Mouse (Mus musculus) thymus, adult 2 months (tissue): ENCODE data around the gene Rnpep. TPM values are rescaled to one million over a fixed set of nuclear protein-coding genes. Genes with fewer than 3 reads are reported as not detected.
"Not testable (repeated sequence)": the region's sequence is repeated elsewhere in the genome, so short reads cannot be mapped to it uniquely, and the experiment has no call there.

ENCODE experiments used
- DNase-seq: peaks from one replicate; pipeline ENCODE4 v3.0.0; 2021
- H3K27ac ChIP-seq: fragments of 200-500 bp; 2 replicates; pipeline ENCODE4 v1.5.1; 2012; ENCODE audit warnings: low read length, control low read depth; ENCODE audit not compliant: control insufficient read depth, insufficient read depth
- H3K27me3 ChIP-seq: fragments of 200-500 bp; 2 replicates; pipeline ENCODE4 v1.6.1; 2012; ENCODE audit warnings: mild to moderate bottlenecking, low read length, moderate library complexity, mixed read lengths; ENCODE audit not compliant: control insufficient read depth, insufficient read depth
- H3K36me3 ChIP-seq: fragments of 200-500 bp; 2 replicates; pipeline ENCODE4 v1.6.1; 2012; ENCODE audit warnings: mild to moderate bottlenecking, low read length, moderate library complexity; ENCODE audit not compliant: control insufficient read depth, insufficient read depth
- H3K4me1 ChIP-seq: fragments of 200-500 bp; replicated peaks from 2 replicates; pipeline ENCODE4 v1.6.1; 2012; ENCODE audit warnings: low read length; ENCODE audit not compliant: control insufficient read depth, insufficient read depth
- H3K4me3 ChIP-seq: fragments of 200-500 bp; 2 replicates; pipeline ENCODE4 v1.5.1; 2012; ENCODE audit warnings: mild to moderate bottlenecking, low read length, control low read depth, moderate library complexity; ENCODE audit not compliant: control insufficient read depth, insufficient read depth
- CTCF ChIP-seq: fragments of 200-500 bp; IDR thresholded peaks from 2 replicates; pipeline ENCODE4 v1.5.1; 2012; ENCODE audit warnings: mild to moderate bottlenecking, control low read depth, low read length, moderate library complexity, borderline replicate concordance; ENCODE audit not compliant: control insufficient read depth, poor library complexity, insufficient read depth; ENCODE audit errors: extremely low read depth
- POLR2A ChIP-seq: fragments of 200-500 bp; IDR thresholded peaks from 2 replicates; pipeline ENCODE4 v1.6.1; 2012; ENCODE audit warnings: mild to moderate bottlenecking, low read length, control low read depth, moderate library complexity; ENCODE audit not compliant: control insufficient read depth, poor library complexity, insufficient read depth; ENCODE audit errors: extremely low read depth
- WGBS: fragments of 180-500 bp; shearing (Covaris S2); methylation state at CpG from one replicate; pipeline ENCODE4 v1.1.7; 2018; 5-methylcytosine and 5-hydroxymethylcytosine counted together
- polyA plus RNA-seq: library from polyadenylated mRNA; depleted of rRNA; stranded (reverse); fragments of >200 nt; gene quantifications from 2 replicates; pipeline ENCODE4 v1.2.3, GENCODE M21; 2012

Rnpep gene
- polyA plus RNA-seq, 1 experiment = 32.0 TPM

DNA sequence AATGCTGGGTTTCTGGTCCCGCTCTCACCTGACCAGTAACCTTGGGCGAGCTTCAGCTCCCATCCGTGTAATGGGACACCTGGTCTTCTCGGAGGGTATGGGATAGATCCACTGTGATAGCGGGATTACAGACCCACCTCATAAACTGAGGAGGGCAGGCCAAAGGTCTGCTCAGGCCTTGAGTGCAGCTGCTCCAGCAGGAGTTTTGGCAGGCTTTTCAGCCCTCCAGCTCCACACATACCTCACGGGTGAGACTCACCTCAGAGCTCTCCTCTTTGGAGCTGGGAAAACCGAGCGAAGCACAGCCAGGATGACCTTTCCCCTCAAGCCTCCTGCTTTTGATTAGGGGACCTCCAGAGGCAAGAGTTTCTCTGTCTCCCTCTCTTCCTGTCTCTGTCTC, 32.5 kb downstream of the Rnpep start:
- Histone ChIP-seq H3K4me1 (no peaks in the 10 kb centered on the region), H3K27me3 (no peaks in the 10 kb centered on the region; the same call in 1 of the 2 replicates), H3K36me3 (no peaks in the 10 kb centered on the region), H3K27ac (no peak overlapping the region), H3K4me3 (no peak overlapping the region)
- TF ChIP-seq POLR2A (no peak), CTCF (no peak)
- no peak for DNase-seq
- 94% methylated on average over 8 of the region's 8 CpGs for WGBS

DNA sequence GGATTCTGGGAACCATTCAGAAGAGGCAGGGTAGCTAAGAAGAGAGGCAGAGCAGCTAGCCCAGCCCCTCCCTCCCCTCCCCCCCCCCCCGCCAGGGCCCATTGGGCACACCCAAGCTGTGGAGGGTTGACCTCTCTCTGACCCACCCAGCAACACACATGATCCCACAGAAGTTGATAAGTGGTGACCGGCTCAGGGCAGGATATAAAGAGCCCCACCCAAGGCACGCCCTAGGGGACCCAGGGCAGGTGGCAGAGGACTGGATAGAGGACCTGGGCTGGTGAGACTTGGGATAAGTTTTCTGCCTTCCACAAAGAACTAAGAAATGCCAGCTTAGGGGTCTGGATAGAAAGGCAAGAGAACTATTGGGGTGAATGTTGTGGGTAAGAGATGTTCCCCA, 33.2 kb downstream of the Rnpep start:
- H3K27me3 ChIP-seq = no peaks in the 10 kb centered on the region; the same call in 1 of the 2 replicates
- H3K27ac ChIP-seq = no peak overlapping the region
- H3K4me1 ChIP-seq = no peaks in the 10 kb centered on the region
- 76% methylated on average over 3 of the region's 3 CpGs for WGBS
- TF ChIP-seq POLR2A = no peak
- TF ChIP-seq CTCF = no peak
- H3K4me3 ChIP-seq = no peak overlapping the region
- H3K36me3 ChIP-seq = no peaks in the 10 kb centered on the region
- DNase-seq = no peak

DNA sequence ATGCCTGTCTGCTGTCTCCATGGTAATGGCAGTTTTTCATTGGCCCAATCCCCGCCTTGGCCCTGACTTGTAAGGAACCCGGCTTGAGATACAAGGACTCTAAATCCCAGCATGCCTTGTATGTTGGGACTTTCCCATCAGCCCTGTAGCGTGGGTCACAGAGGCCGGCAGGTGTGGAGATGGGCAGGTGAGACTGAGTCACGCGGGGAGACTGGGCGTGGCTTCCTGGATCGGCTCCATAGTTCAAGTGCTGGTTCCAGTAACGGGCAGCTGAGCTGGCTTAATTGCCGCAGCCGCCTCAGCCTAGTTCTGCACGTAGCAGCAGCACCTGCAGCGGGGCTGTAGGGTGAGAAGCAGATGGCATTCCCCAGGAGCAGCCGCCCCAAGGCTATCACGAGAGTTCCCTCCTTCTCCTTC, 35.4 kb downstream of the Rnpep start:
- TF ChIP-seq POLR2A = no peak
- TF ChIP-seq CTCF = no peak
- Histone ChIP-seq H3K4me3 (no peak overlapping the region), H3K4me1 (no peaks in the 10 kb centered on the region), H3K36me3 (no peaks in the 10 kb centered on the region), H3K27me3 (no peaks in the 10 kb centered on the region; the same call in 1 of the 2 replicates), H3K27ac (no peak overlapping the region)
- DNase-seq = no peak
- WGBS = 37% methylated on average over 15 of the region's 15 CpGs

DNA sequence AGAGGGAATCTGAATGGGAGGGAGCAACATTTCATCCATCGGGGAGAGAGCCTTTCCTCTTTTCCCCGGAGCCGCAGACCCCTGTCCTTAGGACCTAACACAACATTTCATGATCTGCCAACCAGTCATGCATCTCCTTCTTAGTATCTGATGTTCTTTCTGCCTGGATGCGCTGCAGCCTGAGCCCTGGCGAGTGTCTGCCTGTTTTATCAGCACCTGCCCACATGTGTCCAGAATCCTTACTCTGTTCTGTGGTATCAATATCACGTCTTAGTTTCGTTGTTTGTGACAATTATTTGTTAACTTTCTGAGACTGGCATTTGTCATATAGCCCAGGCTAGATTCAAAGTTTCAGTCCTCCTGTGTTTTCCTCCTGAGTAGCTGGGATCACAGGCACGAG, 39.9 kb downstream of the Rnpep start:
- no peak overlapping the region for H3K4me3 ChIP-seq
- H3K27me3 ChIP-seq = no peaks in the 10 kb centered on the region; the same call in 1 of the 2 replicates
- 89% methylated on average over 8 of the region's 8 CpGs for WGBS
- no peaks in the 10 kb centered on the region for H3K36me3 ChIP-seq
- H3K4me1 ChIP-seq = peaks cover 2% of the 10 kb centered on the region; the same call in 1 of the 2 replicates
- TF ChIP-seq POLR2A = no peak
- no peak for TF ChIP-seq CTCF
- DNase-seq = no peak
- H3K27ac ChIP-seq = no peak overlapping the region

DNA sequence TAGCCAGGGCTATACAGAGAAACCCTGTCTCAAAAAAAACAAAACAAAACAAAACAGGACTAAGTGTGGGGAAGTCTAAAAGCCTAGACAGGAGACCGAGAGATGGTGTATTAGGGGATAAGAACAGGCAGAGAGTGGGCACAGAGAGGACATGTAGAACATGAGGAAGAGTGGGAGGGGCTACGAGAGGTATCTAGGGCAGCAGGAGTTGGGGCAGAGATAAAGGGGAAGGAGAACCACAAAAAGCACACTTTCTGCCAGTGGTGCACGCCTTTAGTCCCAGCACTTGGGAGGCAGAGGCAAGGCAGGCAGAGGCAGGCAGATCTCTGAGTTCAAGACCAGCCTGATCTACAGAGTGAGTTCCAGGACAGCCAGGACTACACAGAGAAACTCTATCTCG, 43.7 kb downstream of the Rnpep start:
- not testable (repeated sequence) for H3K27ac ChIP-seq, H3K27me3 ChIP-seq, H3K4me1 ChIP-seq, H3K4me3 ChIP-seq, DNase-seq, H3K36me3 ChIP-seq
- 73% methylated on average over 4 of the region's 4 CpGs for WGBS

DNA sequence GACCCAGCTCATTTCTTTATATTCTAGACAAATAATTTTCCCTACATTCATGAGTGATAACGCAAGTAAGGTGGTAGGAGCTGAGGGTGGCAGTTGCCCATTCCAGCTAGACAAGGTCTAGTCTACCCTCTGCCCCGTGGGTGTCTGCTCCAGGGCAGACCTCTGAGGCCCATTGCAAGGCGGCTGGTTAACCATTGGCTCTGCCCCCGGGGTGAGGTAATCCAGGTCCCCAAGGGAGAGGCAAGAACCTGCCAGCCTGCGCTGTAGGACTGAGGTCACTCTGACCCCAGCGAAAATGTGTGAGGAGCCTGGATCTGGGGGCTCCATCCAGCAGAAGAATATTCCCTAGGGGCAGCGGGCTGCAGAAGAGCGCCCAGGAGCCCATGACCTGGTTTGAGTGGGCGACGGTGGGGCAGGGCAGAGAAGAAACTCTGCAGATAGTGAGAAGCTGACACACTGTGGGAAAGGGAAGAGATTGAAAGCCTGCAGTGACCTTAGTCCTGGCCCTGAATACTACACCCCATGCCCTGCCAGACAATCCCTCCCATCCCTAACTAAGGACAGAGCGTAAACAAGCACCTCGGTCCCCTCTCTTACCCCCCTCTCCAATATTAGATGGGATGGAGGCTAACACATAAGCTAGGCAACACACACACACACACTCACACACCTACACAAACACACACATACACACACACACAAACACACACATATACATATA, 46.6 kb downstream of the Rnpep start:
- TF ChIP-seq CTCF (no peak), POLR2A (no peak)
- Histone ChIP-seq H3K4me1 (peaks cover 2% of the 10 kb centered on the region; the same call in 1 of the 2 replicates), H3K27me3 (no peaks in the 10 kb centered on the region), H3K36me3 (no peaks in the 10 kb centered on the region), H3K27ac (no peak overlapping the region), H3K4me3 (no peak overlapping the region)
- no peak for DNase-seq
- WGBS = 91% methylated on average over 12 of the region's 12 CpGs

DNA sequence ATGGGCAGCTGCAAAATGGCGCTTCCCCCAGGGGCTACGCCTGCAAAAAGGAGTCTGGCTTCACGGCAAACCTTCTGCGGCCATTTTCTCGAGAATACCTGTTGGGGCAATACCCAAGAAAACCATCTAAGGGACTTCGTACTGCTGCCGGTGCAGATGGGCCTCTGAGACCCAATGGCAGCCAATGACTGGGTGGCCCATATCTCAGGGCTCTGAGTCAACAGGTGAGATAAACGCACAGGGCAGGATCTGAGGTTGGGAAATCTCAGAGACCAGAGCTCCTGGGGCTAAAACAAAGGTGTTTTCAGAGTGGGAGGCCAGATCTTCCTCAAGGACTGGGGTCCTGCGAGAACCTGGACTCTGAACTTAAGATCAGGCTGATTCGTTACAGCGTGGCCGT, 49.1 kb downstream of the Rnpep start:
- 94% methylated on average over 12 of the region's 12 CpGs for WGBS
- no peak overlapping the region for H3K27ac ChIP-seq
- H3K27me3 ChIP-seq = no peaks in the 10 kb centered on the region
- no peak for TF ChIP-seq POLR2A
- no peak for TF ChIP-seq CTCF
- H3K4me1 ChIP-seq = no peaks in the 10 kb centered on the region
- H3K4me3 ChIP-seq = no peak overlapping the region
- no peak for DNase-seq
- H3K36me3 ChIP-seq = no peaks in the 10 kb centered on the region
